Mouse (Mus musculus) spleen, adult 2 months (tissue): ENCODE results near the gene Irf3.

Experiments
- CTCF ChIP-seq: fragments of 200-500 bp; IDR thresholded peaks from 2 replicates; pipeline ENCODE4 v1.5.1; 2011; ENCODE audit warnings: mild to moderate bottlenecking, inconsistent platforms; ENCODE audit not compliant: insufficient read depth, insufficient read length, insufficient replicate concordance; ENCODE audit errors: extremely low read depth
- POLR2A ChIP-seq: fragments of 200-500 bp; IDR thresholded peaks from 2 replicates; pipeline ENCODE4 v1.6.1; 2011; ENCODE audit warnings: low read depth, low read length, inconsistent platforms

GRCm38 (mm10) chr7:45015957-45016612, 18.6 kb downstream of the Irf3 start, which contains the start of gene Scaf1:
- no peak for TF ChIP-seq CTCF
- no peak; the same call in 1 of the 2 replicates for TF ChIP-seq POLR2A
